Mouse (Mus musculus) mouse trophoblast stem cell (cell line): Measurements from ENCODE around the gene Gfap.

Experiments used
- in situ Hi-C, 2 experiments: fragments of 300-500 bp; cut with MseI, MboI; formaldehyde crosslinking; loops; 2 replicates in 1 of 2; 3 replicates in 1 of 2; pipeline ENCODE4 v1.15.1; 2025

The Gfap gene

DNA sequence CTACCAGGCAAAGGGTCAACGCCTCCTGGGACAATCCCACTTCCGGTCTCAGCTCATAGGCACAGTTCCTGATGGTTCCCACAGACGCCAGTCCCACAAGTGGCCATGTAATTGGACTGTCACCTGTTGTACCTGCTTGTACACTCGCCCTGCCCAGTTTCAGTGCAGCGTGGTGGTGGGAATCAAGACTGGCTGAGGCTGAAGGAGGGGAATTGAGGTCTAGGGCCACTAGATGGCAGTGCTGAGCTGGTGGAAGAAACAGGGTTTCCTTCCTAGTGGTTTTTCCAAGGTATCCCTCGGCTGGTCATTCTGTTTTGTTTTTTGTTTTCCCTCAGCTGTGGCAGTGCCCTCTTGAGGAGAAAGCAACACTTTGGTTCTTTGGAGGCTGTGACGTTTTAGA lies at the start of gene Gfap:
Gene Gfap (minus strand): TSS at position 150 of the 400 bp plus-strand sequence.
- in situ Hi-C loops = no loop called here

DNA sequence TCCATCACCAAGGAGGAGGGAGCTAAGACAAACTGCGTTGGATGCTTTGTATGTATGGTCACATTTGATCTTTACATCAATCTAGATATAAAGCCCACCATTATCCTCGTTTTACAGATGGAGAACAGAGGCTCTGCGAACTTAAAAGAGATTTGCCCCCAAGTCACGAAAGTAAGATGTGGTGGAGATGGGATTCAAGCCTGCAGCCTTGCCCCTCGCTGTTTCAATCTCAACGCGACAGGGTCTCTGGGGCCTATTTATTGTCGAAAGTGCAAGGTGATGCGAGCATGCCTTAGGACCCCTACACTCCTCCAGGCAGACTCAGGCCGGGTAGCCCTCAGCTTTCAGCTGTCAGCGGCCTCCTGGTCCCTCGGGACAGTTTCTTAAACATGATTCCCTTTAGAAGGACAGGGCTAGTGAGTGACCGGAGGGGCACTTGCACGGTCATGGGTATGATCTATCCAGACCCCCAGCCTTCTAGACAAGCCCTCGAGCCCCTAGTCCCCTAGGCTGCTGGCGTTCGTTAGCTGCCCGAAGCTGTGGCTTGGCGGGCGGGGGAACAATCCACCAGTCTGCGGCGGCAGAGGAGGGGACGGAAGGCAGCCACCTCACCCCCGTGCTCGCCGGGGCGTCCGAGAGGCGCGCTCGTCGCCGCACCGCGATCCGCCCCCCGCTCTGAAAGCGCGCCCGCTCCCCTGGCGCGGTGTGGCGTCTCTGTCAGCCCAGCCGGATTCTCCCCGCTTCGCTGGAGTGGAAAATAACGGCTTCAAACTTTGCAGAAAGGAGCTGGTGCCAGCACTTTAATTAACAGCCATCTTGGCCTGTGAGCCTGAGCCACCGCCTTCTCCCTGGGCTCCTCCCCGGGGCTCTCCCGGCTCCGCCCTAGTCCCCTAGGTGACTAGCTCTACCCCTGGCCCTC lies 47.6 kb upstream of the Gfap start:
- in situ Hi-C loops = no loop called here

DNA sequence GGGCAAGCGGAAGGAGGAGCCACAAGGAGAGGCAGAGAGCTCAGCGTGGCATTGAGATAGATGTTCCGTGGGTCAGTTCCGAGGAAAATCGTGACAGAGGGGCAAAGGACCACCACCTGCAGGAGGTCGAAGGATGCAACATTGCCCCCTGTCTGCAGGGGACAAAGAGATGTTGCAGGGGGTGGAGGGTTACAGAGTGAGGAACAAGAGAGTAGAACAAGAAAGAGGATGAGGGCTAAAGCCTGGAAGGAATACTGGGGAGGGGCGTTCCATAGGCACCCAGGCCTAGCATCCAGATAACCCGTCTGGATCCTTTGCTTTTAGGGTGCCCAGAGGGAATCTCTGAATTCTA lies 46.3 kb upstream of the Gfap start:
- in situ Hi-C loops = no loop called here

DNA sequence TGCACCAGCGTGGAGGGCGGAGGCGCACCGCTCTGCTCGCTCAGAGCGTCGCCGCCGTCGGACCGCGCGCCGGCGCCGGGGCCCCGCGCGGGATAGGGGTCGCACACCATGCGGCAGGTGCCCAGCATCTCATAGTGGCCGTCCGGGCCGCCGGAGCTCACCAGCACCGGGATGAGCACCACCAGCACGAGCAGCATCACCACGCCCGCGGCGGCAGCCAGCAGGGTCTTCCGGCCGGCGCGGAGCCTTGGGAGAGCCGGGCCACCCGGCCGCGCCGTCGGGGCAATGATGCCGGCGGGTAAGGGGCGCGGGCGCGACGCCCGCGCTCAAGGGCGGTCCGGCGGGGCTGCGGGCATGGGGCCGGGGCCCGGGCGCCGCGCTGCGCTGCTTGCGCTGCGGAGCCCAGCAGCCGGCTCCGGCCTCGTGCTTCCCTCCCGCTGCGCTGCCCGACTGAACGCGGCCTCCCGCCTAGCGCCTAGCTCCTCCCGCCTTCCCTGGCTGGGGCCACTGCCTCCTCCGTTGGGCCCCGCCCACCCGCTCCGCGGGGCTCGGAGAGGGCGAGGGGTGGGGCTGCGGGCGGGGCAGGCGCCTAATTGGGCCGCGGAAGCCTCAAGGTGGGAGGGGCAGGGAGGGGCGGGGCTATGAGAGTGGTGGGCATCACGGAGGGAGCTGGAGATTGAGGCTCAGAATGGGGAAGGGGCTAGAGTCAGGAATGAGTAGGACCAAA lies 45.7 kb upstream of the Gfap start, which contains the start of gene C1ql1:
Gene C1ql1 (minus strand): TSS at position 424 of the 727 bp plus-strand sequence.
- in situ Hi-C loops = no loop called here

DNA sequence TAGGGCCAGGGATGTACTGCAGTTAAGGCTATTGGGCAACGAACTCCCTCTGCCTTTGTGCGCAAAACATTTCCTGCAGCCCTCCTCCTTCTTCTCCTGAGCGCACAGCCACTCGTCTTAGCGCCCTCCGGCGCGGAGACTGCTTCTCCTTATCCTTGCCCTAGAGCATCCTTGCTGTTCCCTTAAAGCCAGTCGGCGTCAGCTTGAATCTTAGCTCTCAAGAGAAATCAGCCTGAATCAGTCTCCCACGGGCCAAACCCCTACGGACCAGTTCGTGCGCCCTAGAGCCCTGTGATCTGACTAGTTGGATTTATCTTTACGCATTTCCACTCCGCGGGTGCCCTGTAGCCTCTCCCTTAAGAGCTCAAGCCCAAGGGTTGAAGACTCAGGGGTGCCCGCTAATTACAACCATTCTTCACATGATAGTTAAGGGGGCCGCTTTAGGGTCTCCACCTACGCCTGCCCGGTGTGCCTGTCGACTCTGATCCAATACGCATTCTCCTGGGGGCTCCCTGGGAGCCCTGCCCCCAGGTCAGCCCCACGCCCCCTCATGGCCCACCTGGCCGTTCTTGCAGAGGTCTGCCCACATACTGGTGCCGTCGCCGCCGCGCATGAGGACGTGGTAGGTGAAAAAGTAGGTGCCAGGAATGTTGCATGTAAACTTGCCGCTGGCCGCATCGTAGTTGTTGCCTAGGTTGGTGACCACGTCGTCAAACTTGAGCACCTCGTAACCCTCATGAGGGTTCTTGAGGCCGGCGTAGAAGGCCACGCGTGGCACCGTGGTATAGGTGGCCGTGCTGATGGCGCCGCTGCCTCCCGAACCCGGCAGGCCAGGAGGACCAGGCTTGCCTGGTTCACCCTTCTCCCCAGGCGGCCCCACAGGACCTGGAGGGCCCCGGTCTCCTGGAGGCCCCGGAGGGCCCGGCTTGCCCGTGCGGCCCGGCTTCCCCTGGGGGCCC lies 44.9 kb upstream of the Gfap start:
- in situ Hi-C loops = no loop called here

DNA sequence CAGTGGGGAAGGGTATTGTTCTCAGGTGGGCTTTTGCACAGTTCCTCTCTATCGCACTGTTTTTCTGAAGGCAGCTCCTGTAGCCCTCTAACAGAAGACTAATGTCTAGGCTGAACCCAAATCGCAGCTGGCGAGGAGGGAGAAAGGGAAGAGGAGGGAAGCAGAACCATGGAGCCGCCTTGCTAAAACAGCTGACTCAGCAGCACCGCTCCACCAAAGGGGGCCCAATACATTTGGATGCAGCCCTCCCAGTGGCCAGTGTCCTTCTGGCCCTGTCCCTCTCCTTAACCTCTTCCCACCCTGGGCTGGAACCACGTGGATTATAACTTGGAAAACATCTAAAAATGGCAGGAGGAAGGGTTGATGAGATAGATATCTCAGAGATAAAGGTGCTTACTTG lies 40.5 kb upstream of the Gfap start:
- in situ Hi-C loops = no loop called here

DNA sequence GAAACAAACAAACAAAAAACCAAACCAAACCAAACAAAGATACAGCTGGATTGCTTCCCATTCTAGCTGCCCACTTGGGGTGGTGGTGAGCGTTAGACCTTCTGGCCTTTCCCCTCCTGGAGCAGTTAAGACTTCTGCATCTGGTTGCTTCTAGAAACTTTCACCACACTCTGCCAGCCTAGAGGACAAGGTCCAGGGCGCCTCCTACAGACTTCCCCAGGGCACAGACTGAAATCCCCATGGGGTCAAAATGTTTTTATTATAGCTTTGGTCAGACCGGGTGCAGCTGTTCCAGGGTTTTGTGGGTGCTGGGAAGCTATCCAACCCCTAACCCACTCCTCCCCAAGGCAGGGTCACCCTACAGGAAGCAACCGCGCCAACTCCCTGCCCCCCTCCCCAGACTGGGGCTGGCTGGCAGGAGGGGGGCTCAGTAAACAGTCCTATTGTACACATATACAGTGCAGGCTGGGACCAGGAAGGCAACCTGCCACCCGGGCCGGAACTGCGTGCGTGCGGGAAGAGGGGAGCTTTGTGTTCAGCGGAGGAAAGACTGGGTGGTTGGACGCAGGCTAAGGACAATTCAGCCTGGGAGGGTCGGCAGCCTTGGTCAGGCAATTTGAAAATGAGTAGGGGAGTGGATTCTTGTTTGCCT lies 38.4 kb upstream of the Gfap start:
- in situ Hi-C loops = no loop called here

DNA sequence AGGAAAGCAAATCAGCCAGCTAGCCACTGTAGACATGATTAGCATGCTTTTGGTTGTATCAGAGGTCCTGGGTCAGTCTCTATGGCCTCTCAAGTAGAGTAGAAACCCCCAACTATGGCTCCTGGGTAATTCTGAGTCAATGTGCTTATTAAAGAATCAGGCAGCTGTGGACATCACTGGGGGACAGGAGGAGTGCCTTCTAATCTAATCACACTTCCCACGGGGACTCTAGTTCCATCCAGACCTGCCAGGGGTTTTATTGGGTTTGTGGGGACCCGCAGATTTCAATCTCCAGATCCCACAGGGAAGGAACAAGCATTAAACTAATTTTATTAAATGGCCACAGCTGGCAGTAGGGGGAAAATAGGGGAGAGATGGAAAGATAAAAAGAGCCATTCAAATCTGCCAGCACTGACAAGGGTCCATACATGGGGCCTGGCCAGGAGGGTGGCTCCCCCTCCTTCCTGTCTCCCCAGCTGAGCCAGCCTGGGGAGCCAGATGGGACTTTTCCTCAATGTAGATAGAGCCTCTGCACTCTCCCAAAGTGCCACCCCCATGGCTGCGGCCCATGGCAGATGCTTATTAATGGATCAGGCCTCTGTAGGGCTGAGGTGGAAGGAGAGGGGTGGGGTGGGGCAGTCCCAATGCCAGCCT lies 36.9 kb upstream of the Gfap start:
- in situ Hi-C loops = no loop called here

DNA sequence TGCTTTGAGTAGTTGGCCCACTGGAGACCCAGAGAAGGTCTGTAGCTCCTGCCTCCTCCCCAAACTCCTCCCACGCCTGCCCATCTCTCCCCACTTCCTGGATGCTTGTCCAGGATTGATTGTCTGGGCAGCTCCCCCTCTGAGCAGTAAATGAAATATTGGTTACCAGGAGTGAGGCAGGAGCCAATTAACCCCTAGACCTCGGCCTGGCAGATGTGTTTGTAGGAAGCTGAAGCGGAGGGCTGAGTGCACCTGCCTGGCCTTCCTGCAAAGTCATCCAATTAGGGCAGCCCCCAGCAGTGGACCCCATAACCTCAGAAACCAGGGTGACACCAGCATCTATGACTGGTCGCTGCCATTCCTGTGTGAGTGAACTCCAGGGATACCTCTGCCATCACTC lies 35.6 kb upstream of the Gfap start:
- in situ Hi-C loops = no loop called here

DNA sequence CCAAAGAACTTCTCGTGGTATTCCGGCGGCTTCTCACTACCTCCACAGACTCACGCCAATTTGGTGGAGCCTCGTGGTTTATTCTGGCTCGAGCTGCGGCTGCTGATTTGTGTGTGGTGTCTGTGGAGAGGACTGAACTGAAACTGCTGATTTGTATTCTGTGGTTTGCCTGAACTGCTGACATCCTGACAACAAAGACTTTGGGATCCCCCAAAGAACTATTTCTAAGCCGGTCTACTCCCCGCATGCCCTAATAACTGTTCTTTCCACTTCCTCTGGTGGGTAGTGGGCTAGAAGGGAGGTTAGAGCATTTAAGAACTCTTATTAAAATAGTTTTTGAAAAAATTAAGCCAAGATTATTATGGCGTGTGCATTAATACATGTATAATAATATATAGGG lies 30.0 kb upstream of the Gfap start:
- in situ Hi-C loops = no loop called here

DNA sequence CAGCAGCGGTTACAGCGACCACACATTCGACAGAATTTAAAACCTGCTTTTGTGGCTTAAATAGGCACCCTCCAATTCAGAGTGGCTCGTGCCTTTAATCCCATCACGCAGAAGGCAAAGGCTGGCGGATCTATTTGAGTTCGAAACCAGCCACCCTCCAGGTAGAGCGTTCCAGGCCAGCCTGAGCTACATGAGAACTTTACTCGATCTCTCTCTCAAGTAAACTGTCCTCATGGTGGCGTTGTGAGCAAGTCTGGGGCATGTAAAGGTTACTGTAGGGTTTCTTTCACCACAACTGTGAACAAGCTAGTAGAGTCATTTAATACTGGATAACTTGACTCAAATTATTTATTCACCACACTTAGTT lies 24.6 kb upstream of the Gfap start:
- in situ Hi-C loops = no loop called here

DNA sequence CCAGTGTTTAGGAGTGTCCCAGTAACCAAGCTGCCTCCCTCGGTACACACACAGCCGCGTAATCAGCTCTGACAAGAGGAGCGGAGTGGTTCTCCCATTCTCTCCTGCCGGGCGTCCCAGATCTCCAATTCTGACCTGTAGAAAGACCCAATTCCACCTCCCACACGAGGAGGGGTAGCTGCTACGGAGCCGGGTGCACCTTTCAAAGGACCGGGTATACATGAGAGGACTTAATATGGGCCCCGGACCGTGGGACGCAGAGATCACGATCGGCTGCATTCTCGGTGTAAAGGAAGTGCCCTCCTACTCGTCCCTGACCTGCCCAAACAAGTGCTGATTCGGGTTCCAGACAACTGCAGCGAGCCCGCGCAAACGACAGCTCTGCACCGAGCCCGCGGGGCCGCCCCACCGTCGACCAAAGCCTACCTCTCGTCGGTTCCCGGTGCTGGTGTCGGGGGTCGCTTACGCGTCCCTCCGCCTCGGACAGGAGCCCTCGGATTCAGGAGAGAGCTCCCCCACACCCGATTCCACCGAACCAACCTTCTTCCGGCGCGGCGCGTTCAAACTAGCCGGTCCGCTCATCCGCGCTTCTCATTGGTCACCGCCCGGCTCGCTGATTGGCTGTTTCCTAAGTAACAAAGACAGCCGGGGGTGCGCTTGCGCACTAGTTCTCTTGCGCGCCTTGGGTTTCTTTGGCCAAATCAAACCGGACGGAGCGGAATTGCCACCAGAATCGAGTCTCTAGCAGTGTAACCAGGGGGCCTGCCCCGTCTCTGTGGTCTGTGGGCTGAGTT lies 24.0 kb upstream of the Gfap start, which contains the start of gene Kif18b:
Gene Kif18b (minus strand): TSS at position 568 of the 794 bp plus-strand sequence.
- in situ Hi-C loops = no loop called here

DNA sequence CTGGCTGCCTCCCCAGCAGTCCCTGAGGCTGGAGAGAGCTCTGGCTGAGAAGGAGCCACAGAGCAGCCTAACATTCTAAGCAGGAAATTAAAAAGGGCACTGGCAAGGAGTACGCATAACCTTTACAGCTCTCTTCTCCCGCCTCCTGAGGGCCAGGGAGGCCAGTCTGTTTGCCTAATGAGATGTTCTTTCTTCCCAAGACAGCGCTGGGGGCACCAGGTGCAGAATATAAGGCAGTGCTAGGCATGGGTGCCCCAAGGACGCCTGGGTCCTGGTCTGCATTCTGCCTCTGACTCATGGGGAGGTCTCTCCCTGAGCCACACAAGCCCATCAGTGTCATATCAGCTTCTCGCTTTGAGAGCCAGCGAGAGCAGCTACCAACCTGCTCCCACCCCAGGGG lies 20.8 kb upstream of the Gfap start:
- in situ Hi-C loops = no loop called here

DNA sequence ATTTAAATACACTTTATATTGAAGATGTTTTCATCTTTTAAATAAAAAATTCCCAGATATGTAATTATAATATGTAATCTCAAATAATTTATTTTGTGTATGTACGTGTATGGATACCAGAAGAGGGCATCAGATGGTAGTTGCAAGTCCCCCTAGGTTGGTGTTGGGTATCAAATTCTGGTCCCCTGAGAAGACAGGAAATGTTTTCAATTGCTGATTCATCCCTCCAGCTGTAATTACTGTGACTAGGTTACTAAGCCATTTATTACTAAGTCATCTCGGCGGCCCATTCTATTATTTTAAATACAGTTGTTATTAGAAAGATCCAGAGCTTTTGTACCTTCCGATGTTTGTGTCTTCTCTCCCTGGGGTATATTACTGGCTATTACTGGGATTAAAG lies 17.4 kb upstream of the Gfap start:
- in situ Hi-C loops = no loop called here

DNA sequence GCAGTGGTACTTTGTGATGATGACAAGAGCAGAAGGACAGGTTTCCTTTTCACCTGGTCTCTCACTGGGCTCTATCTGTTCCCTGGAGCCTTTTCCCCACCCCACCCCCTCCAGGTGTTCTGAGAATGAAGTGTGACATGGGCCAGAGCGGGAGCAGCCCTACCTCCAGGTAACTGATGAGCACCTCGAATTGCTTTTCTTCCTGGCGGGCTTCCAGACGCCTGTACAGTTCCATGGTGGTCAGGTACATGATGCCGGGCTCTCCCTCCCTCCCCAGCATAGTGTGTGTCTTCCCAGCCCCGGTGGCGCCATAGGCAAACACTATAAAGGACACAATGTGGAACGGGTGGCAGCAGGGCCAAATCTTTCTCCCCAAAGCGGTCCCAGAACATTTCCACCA lies 14.7 kb upstream of the Gfap start:
- in situ Hi-C loops = no loop called here

DNA sequence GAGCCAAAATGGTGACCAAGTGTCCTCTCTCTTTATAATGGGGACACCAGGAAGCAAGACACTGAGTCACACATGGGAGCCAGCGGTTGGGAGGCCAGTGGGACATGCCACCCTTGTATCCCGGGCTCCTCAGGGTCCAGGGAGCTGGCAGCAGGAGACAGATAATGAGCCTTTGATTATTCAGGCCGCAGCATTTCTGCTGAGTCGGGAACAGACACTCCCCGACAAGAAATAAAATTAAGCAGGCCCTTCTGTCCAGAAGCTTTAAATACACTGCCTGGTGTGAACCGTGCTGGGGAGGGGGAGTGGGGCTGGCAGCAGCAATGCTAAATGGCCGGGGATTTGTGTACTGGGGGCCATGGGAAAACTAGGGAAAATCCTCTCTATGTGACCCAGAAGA lies 10.7 kb upstream of the Gfap start:
- in situ Hi-C loops = no loop called here

DNA sequence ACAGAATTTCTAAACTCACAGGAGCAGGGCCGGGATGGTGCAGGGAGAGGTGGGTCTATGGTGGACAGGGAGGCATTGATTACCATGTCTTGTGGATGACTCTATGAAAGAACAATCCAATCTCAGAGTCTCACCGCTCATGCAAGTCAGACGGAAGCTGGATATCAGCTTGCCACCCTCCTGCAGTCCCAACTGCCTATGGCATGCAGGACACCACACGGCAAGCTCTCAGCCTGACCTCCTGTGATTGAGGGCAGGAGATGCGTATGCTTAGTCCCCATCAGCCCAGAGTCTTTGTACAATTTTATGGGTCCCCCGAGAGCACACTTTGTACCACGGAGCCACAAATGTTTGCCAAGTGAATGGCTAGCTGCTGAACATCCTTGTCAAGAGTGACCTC lies 2.9 kb upstream of the Gfap start:
- in situ Hi-C loops = no loop called here

DNA sequence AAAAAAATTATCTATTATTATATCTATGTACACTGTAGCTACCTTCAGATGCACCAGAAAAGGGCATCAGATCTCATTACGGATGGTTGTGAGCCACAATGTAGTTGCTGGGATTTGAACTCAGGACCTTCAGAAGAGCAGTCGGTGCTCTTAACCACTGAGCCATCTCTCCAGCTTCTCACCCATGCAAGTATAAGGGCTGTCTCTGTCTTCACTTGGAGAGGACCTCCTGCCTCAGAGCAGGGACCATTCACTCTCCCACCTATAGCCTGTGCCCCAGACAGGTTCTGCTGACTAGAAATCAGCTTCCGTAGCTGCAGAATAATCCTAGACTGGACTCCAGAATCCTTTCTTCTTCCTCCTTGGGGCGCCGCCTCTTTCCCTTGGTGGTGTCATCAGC lies 1.4 kb upstream of the Gfap start:
- in situ Hi-C loops = no loop called here

DNA sequence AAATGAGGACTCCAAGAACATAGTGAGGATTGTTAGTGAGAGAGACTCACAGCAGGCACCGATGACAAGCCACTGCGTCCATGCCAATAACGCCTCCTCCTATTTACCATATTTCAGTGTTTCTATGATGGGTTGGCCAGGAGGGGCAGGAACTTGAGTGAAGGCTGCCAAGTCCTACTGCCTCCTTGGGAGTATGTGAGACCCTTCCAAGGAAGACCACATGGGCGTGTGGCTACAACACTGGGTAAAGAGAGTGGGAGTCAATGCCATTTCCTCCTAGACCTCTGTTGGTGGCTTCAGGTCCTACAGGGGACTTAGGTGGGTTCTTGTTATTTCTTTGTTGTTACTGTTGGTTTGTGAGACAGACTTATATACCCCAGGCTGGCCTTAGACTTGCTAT lies 487 bp upstream of the Gfap start:
- in situ Hi-C loops = no loop called here

DNA sequence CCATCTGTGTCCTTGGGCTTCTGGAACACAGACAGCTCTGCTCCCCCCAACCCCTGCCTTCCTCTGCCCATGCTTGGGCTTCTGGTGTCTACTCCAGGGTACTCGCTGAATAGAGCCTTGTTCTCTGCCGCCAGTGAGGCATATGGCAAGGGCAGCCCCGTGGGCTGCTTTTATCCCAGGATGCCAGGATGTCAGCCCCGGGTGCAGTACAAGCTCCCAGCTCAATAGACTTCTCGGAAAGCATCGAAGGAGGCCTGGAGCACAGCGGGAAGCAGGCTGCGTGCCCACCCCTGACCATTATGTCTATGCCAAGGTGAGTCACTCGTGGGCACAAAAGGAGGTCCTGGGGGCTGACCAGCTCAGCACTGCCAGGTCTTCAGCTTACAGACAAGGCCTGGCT lies 2.3 kb downstream of the Gfap start:
- in situ Hi-C loops = no loop called here
